Mouse (Mus musculus) urinary bladder, adult 2 months (tissue): ENCODE results near the gene Itsn1. TPM values are rescaled to one million over a fixed set of nuclear protein-coding genes. Genes with fewer than 3 reads are reported as not detected.

Source experiments
- DNase-seq: peaks from one replicate; pipeline ENCODE4 v3.0.0; 2022; ENCODE audit warnings: low spot score
- polyA plus RNA-seq: library from polyadenylated mRNA; depleted of rRNA; stranded (reverse); fragments of >200 nt; gene quantifications from 2 replicates; pipeline ENCODE4 v1.2.3, GENCODE M21; 2012

Itsn1 gene
- polyA plus RNA-seq, 1 experiment, result 26.0 TPM

GRCm38 (mm10) chr16:91811876-91812275 is 82.8 kb downstream of the Itsn1 start:
- DNase-seq, result no peak

GRCm38 (mm10) chr16:91813543-91813942 is 84.5 kb downstream of the Itsn1 start:
- no peak for DNase-seq

GRCm38 (mm10) chr16:91815067-91815466 is 86.0 kb downstream of the Itsn1 start:
- DNase-seq, result no peak

- no peak for DNase-seq
Observed at GRCm38 (mm10) chr16:91820299-91820698, 91.2 kb downstream of the Itsn1 start.

GRCm38 (mm10) chr16:91822325-91822724 is 93.2 kb downstream of the Itsn1 start:
- DNase-seq, result no peak

- DNase-seq, result no peak
Observed at GRCm38 (mm10) chr16:91822759-91823158, 93.7 kb downstream of the Itsn1 start.

- no peak for DNase-seq
Observed at GRCm38 (mm10) chr16:91825774-91826325, 96.8 kb downstream of the Itsn1 start.

GRCm38 (mm10) chr16:91826893-91827292 is 97.8 kb downstream of the Itsn1 start:
- no peak for DNase-seq

- no peak for DNase-seq
Observed at GRCm38 (mm10) chr16:91827456-91827855, 98.4 kb downstream of the Itsn1 start.

- no peak for DNase-seq
Observed at GRCm38 (mm10) chr16:91828160-91828559, 99.1 kb downstream of the Itsn1 start.

- DNase-seq, result no peak
Observed at GRCm38 (mm10) chr16:91828603-91829002, 99.5 kb downstream of the Itsn1 start.

- no peak for DNase-seq
Observed at GRCm38 (mm10) chr16:91829121-91829520, 100.0 kb downstream of the Itsn1 start.

GRCm38 (mm10) chr16:91830260-91830659 is 101.2 kb downstream of the Itsn1 start:
- DNase-seq, result no peak

- DNase-seq, result no peak
Observed at GRCm38 (mm10) chr16:91833121-91833520, 104.0 kb downstream of the Itsn1 start.

- DNase-seq, result no peak
Observed at GRCm38 (mm10) chr16:91833558-91833957, 104.5 kb downstream of the Itsn1 start.

GRCm38 (mm10) chr16:91833981-91834380 is 104.9 kb downstream of the Itsn1 start:
- no peak for DNase-seq

GRCm38 (mm10) chr16:91835790-91836189 is 106.7 kb downstream of the Itsn1 start:
- no peak for DNase-seq

GRCm38 (mm10) chr16:91836592-91837557 is 107.8 kb downstream of the Itsn1 start:
- DNase-seq, result no peak

- DNase-seq, result no peak
Observed at GRCm38 (mm10) chr16:91837558-91838041, 108.5 kb downstream of the Itsn1 start.

- no peak for DNase-seq
Observed at GRCm38 (mm10) chr16:91838771-91839170, 109.7 kb downstream of the Itsn1 start.

- no peak for DNase-seq
Observed at GRCm38 (mm10) chr16:91839462-91839861, 110.4 kb downstream of the Itsn1 start.

GRCm38 (mm10) chr16:91841026-91841630 is 112.0 kb downstream of the Itsn1 start:
- DNase-seq, result no peak
